ENCODE assay signal across 8 mouse cellular contexts in genomic region chr6:29198309-29199222, GRCm38 (mm10). TPM values are rescaled to one million over a fixed set of nuclear protein-coding genes. Genes with fewer than 3 reads are reported as not detected.
A peak's percentile ranks its signal among the peaks of the same experiment; 100 is the strongest.
DNase-seq lines count a peak whose midpoint lies in the region; ATAC-seq and TF ChIP-seq lines count a peak whose summit lies in the region.

No protein-coding gene starts in this region.

- peak; percentile 95 for TF ChIP-seq CTCF in left cerebral cortex, adult 2 months (IDR thresholded peaks at IDR 0.05)

- peak overlapping the region; percentile 18; the same call in 1 of the 2 replicates for H3K4me3 ChIP-seq in left cerebral cortex, adult 2 months

- no peak overlapping the region for H3K27ac ChIP-seq in left cerebral cortex, adult 2 months

- peak; percentile 97 for ATAC-seq in megakaryocyte, adult 5-6 weeks (ENCODE audit: poor library complexity, severe bottlenecking)

- intact Hi-C loops in left cerebral cortex, adult 2 months (cut with DNase I) = loop anchor here (1.0 to 2.0 kb wide), 2 partner anchors 20 to 32 kb away; partner anchors contain the start of gene Prrt4

- DNase-seq in R1 (ENCODE audit: low read depth, low spot score) = peak; percentile 96
- peak; percentile 87 to 91 for DNase-seq in cerebellum, postnatal 36 days
- DNase-seq in gastrocnemius, adult 8-10 months (ENCODE audit: low spot score in 2 of 2) = peak; percentile 73 to 74
- peak; percentile 90 for DNase-seq in hindlimb bud, embryonic 11.5 days (ENCODE audit: extremely low spot score, low read depth, low spot score)
- DNase-seq in left cerebral cortex, adult 2 months (ENCODE audit: extremely low spot score in 1 of 2, low spot score in 2 of 2) = peak; percentile 90 to 91
- DNase-seq in right cerebral cortex, adult 18-20 months = peak; percentile 92
- DNase-seq in urinary bladder, adult 2 months (ENCODE audit: low spot score) = peak; percentile 61

RNA-seq across cellular contexts. Expression of gene Impdh1, which starts 17.6 kb away (rescaled TPM):
- total RNA-seq in gastrocnemius, adult 8-10 months (2022) = 10 to 100 TPM in 3 of 4 experiments, 1 to 10 TPM in 1; 9.7 to 13.5 (median 10.9) TPM
- 10 to 100 TPM; 57.1 to 62.7 TPM for total RNA-seq in left cerebral cortex, adult 2 months (2021)
- total RNA-seq in megakaryocyte, adult 5-6 weeks (2015) = 7.8 and 12.0 TPM in 2 replicates
- 9.0 and 11.6 TPM in 2 replicates for total RNA-seq in megakaryocyte, adult 5-6 weeks (2017)
- polyA plus RNA-seq in urinary bladder, adult 2 months (2012; rRNA removed) = 29.6 and 33.9 TPM in 2 replicates

RNA-seq across cellular contexts. Expression of gene Prrt4, which starts 19.2 kb away (rescaled TPM):
- total RNA-seq in gastrocnemius, adult 8-10 months (2022) = under 1 TPM; 0.46 to 0.70 (median 0.53) TPM
- total RNA-seq in left cerebral cortex, adult 2 months (2021) = 1 to 10 TPM; 2.5 to 2.9 TPM
- not detected in 2 replicates for total RNA-seq in megakaryocyte, adult 5-6 weeks (2015)
- total RNA-seq in megakaryocyte, adult 5-6 weeks (2017) = not detected in 2 replicates
- 0.41 and 0.52 TPM in 2 replicates for polyA plus RNA-seq in urinary bladder, adult 2 months (2012; rRNA removed)

RNA-seq across cellular contexts. Expression of gene Rbm28, which starts 33.8 kb away (rescaled TPM):
- total RNA-seq in gastrocnemius, adult 8-10 months (2022) = 10 to 100 TPM; 10.7 to 15.9 (median 14.8) TPM
- 10 to 100 TPM; 51.0 to 52.3 TPM for total RNA-seq in left cerebral cortex, adult 2 months (2021)
- total RNA-seq in megakaryocyte, adult 5-6 weeks (2015) = 29.2 and 29.6 TPM in 2 replicates
- 27.3 and 33.9 TPM in 2 replicates for total RNA-seq in megakaryocyte, adult 5-6 weeks (2017)
- polyA plus RNA-seq in urinary bladder, adult 2 months (2012; rRNA removed) = 30.5 and 37.1 TPM in 2 replicates

Comparison
In these comparisons a context has a peak if more than half of its experiments do, and no peak if none do; other contexts are left out.
1. RNA of gene Impdh1, which starts 17.6 kb away (total RNA-seq): 57.1 to 62.7 TPM in left cerebral cortex, adult 2 months; 7.8 to 12.0 TPM in megakaryocyte, adult 5-6 weeks and 9.7 to 13.5 TPM in gastrocnemius, adult 8-10 months; every median in the first group is over 4 times any median in the second.
2. Peak in every context shown above with its lines, with median percentiles within 50 percentile points of each other: DNase-seq.